Mouse (Mus musculus) T-helper 2 cell (primary cell): ENCODE measurements around the gene Dab1.

Experiments used
- in situ Hi-C: fragments of 300-600 bp; cut with MboI, MseI; formaldehyde crosslinking; loops from one replicate; pipeline ENCODE4 v1.15.1; 2025; ENCODE audit warnings: high pct_unique_total_duplicates

The Dab1 gene

GRCm38 (mm10) chr4:104249462-104249861 lies 630.3 kb downstream of the Dab1 start:
- in situ Hi-C loops: no loop called here

GRCm38 (mm10) chr4:104257776-104258175 lies 638.6 kb downstream of the Dab1 start:
- in situ Hi-C loops: no loop called here

GRCm38 (mm10) chr4:104269422-104270172 lies 650.4 kb downstream of the Dab1 start:
- in situ Hi-C loops: no loop called here

- in situ Hi-C loops: no loop called here
These were observed 651.0 kb downstream of the Dab1 start for GRCm38 (mm10) chr4:104270173-104270557.

- in situ Hi-C loops: no loop called here
These were observed 656.1 kb downstream of the Dab1 start for GRCm38 (mm10) chr4:104275260-104275659.

GRCm38 (mm10) chr4:104276916-104277315 lies 657.8 kb downstream of the Dab1 start:
- in situ Hi-C loops: no loop called here

GRCm38 (mm10) chr4:104281518-104281917 lies 662.4 kb downstream of the Dab1 start:
- in situ Hi-C loops: no loop called here

- in situ Hi-C loops: no loop called here
These were observed 664.7 kb downstream of the Dab1 start for GRCm38 (mm10) chr4:104283906-104284305.

- in situ Hi-C loops: no loop called here
These were observed 669.2 kb downstream of the Dab1 start for GRCm38 (mm10) chr4:104288401-104288800.

GRCm38 (mm10) chr4:104301764-104302163 lies 682.6 kb downstream of the Dab1 start:
- in situ Hi-C loops: no loop called here

- in situ Hi-C loops: no loop called here
These were observed 684.0 kb downstream of the Dab1 start for GRCm38 (mm10) chr4:104302996-104303652.

- in situ Hi-C loops: no loop called here
These were observed 688.6 kb downstream of the Dab1 start for GRCm38 (mm10) chr4:104307781-104308180.

- in situ Hi-C loops: no loop called here
These were observed 707.1 kb downstream of the Dab1 start for GRCm38 (mm10) chr4:104326221-104326620.

- in situ Hi-C loops: no loop called here
These were observed 712.7 kb downstream of the Dab1 start for GRCm38 (mm10) chr4:104331896-104332295.

GRCm38 (mm10) chr4:104332399-104332798 lies 713.2 kb downstream of the Dab1 start:
- in situ Hi-C loops: no loop called here

GRCm38 (mm10) chr4:104337279-104337678 lies 718.1 kb downstream of the Dab1 start:
- in situ Hi-C loops: no loop called here

- in situ Hi-C loops: no loop called here
These were observed 719.2 kb downstream of the Dab1 start for GRCm38 (mm10) chr4:104338382-104338781.

- in situ Hi-C loops: loop anchor here (25.0 kb wide), 1 partner anchor 901 kb away; no protein-coding TSS in a partner anchor
These were observed 742.2 kb downstream of the Dab1 start for GRCm38 (mm10) chr4:104361345-104361744.

GRCm38 (mm10) chr4:104366491-104366890 lies 747.3 kb downstream of the Dab1 start:
- in situ Hi-C loops: loop anchor here (25.0 kb wide), 1 partner anchor 896 kb away; no protein-coding TSS in a partner anchor

GRCm38 (mm10) chr4:104366894-104367740 lies 748.0 kb downstream of the Dab1 start:
- in situ Hi-C loops: loop anchor here (25.0 kb wide), 1 partner anchor 895 kb away; no protein-coding TSS in a partner anchor

- in situ Hi-C loops: loop anchor here (25.0 kb wide), 1 partner anchor 894 kb away; no protein-coding TSS in a partner anchor
These were observed 748.7 kb downstream of the Dab1 start for GRCm38 (mm10) chr4:104367741-104368411.
